Mouse (Mus musculus) lung, embryonic 16.5 days (tissue): ENCODE data around the gene Ldlr. TPM values are rescaled to one million over a fixed set of nuclear protein-coding genes. Genes with fewer than 3 reads are reported as not detected.
A peak's percentile ranks its signal among the peaks of the same experiment; 100 is the strongest.

Experiments
- ATAC-seq: fragments of 200-750 bp; cut with Nextera tagmentation; 2 replicates; pipeline ENCODE4 v1.8.0; 2017; ENCODE audit warnings: low read depth, mild to moderate bottlenecking, moderate library complexity
- H3K27ac ChIP-seq: fragments of 300-500 bp; sonication (generic); 2 replicates; pipeline ENCODE4 v1.5.1; 2014; ENCODE audit warnings: mild to moderate bottlenecking, control low read depth, low read length
- H3K27me3 ChIP-seq: fragments of 300-500 bp; sonication (generic); 2 replicates; pipeline ENCODE4 v1.6.1; 2014; ENCODE audit warnings: low read depth, low read length, mixed read lengths; ENCODE audit not compliant: control insufficient read depth, insufficient read depth
- H3K36me3 ChIP-seq: fragments of 300-500 bp; sonication (generic); 2 replicates; pipeline ENCODE4 v1.6.1; 2014; ENCODE audit warnings: low read length; ENCODE audit not compliant: control insufficient read depth, insufficient read depth
- H3K4me1 ChIP-seq: fragments of 300-500 bp; sonication (generic); replicated peaks from 2 replicates; pipeline ENCODE4 v1.6.1; 2014; ENCODE audit warnings: low read length, mixed read lengths; ENCODE audit not compliant: control insufficient read depth, insufficient read depth
- H3K4me2 ChIP-seq: fragments of 300-500 bp; sonication (generic); 2 replicates; pipeline ENCODE4 v1.6.1; 2014; ENCODE audit warnings: low read depth, low read length, control low read depth
- H3K4me3 ChIP-seq: fragments of 300-500 bp; sonication (generic); 2 replicates; pipeline ENCODE4 v1.5.1; 2014; ENCODE audit warnings: mild to moderate bottlenecking, low read length, control low read depth
- H3K9ac ChIP-seq: fragments of 300-500 bp; sonication (generic); 2 replicates; pipeline ENCODE4 v1.6.1; 2014; ENCODE audit warnings: low read length, control low read depth
- H3K9me3 ChIP-seq: fragments of 300-500 bp; sonication (generic); 2 replicates; pipeline ENCODE4 v1.6.1; 2016; ENCODE audit warnings: low read length; ENCODE audit not compliant: control insufficient read depth
- WGBS: fragments of 180-500 bp; shearing (Covaris S2); extraction: QIAGEN DNeasy Blood & Tissue Kit; methylation state at CpG from one replicate; pipeline ENCODE4 v1.1.7; 2014; 5-methylcytosine and 5-hydroxymethylcytosine counted together
- polyA plus RNA-seq: library from polyadenylated mRNA; unstranded; fragments of >200 nt; fragmentation: Nextera tagmentation; extraction: Ambion mirVana; gene quantifications from 2 replicates; pipeline ENCODE4 v1.2.1, GENCODE M21; 2015

The Ldlr gene
- polyA plus RNA-seq, 1 experiment from 2014 or later = 36.0 TPM

DNA sequence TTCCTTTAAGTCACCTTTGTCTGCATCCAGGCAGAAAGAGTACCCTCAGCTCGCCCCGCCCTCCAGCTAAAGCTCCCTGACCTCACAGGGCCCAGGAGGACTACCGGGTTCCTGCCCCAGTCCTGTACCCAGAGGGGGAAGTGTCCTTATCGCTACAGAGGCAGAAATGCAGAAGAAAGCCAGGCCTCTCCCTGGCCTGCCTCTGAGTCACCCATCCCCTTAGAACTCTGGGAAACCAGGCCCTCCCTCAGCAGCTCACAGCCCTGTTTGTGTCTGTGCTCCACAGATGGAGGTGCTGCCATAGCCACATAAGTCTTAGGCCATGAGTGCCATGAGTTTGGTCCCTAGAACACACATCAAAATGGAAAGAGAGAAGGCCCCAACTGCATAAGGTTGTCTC lies 8.0 kb upstream of the Ldlr start:
- Histone ChIP-seq H3K4me2 (no peak overlapping the region), H3K9ac (no peak overlapping the region), H3K27me3 (no peaks in the 10 kb centered on the region), H3K4me3 (no peak overlapping the region), H3K9me3 (no peaks in the 10 kb centered on the region), H3K4me1 (no peaks in the 10 kb centered on the region), H3K27ac (no peak overlapping the region), H3K36me3 (no peaks in the 10 kb centered on the region)
- ATAC-seq = peak; percentile 34; the same call in 1 of the 2 replicates
- 58% methylated on average over 4 of the region's 4 CpGs for whole genome bisulfite sequencing

DNA sequence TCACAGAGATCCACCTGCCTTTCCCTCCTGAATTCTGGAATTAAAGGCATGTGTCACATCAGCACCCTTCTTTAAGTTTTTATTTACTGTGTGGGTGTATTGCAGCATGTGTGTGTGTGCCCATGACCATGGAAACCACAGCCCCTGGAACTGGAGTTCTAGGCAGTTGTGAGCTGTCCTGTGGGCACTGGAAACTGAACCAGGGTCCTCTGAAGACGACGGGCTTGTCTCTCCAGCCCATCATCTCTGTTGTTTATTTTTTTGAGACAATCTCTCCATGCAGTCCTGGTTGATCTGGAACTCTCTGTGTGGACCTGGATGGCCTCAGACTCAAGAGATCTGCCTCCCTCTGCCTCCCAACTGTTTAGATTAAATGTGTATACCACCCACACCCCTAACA lies 6.3 kb upstream of the Ldlr start:
- 71% methylated on average over 2 of the region's 2 CpGs for WGBS
- H3K36me3 ChIP-seq = no peaks in the 10 kb centered on the region

DNA sequence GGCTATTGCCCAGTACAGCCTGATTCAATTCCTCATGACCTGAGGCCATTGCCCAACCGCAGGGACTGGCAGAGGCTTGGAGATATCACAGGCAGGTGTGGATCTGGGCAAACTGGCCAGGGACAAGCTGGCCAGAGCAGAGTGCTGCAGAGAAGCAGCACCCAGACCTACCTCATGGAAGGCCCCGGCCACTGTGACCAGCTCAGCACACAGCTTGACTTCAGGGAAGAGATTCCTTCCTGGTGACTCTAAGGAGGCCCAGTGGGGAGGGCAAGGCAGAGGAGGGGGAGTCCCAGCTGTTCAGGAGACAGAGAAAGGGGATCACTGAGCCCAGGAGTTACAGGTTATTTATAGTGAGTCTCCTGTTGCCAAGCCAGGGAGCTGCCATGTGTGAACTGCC lies 2.2 kb upstream of the Ldlr start:
- H3K9me3 ChIP-seq = no peaks in the 10 kb centered on the region
- H3K4me3 ChIP-seq = no peak overlapping the region
- WGBS = 69% methylated on average over 2 of the region's 2 CpGs
- no peak for ATAC-seq
- H3K4me1 ChIP-seq = peaks cover 15% of the 10 kb centered on the region
- no peak overlapping the region for H3K9ac ChIP-seq
- no peak overlapping the region for H3K4me2 ChIP-seq
- H3K27ac ChIP-seq = no peak overlapping the region
- no peaks in the 10 kb centered on the region for H3K36me3 ChIP-seq
- H3K27me3 ChIP-seq = no peaks in the 10 kb centered on the region

More for the DNA sequence above, 6.3 kb upstream of the Ldlr start:
- no peak for ATAC-seq
- Histone ChIP-seq H3K4me2 (no peak overlapping the region), H3K4me3 (no peak overlapping the region), H3K9ac (no peak overlapping the region), H3K9me3 (no peaks in the 10 kb centered on the region), H3K4me1 (no peaks in the 10 kb centered on the region), H3K27me3 (no peaks in the 10 kb centered on the region), H3K27ac (no peak overlapping the region)

DNA sequence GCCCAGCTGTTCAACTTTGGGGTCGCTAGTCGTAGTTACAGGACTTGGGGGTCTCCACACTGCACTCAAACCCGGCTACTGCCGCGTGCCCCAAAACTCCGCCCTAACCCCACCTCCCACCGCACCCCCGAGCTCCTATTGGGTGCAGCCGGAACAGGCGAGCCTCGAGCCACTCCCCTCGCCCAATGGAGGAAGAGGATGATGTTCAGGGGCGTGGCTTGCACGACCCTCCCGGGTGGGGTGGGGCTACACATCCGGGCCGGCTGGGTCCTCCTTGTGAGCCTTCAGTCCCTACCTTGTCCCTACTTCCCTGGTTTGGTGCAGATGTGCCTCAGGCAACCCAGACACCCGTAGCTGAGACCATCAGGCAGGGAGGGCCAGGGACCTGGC lies 859 bp downstream of the Ldlr start:
- Histone ChIP-seq H3K9me3 (no peaks in the 10 kb centered on the region), H3K27ac (peak overlapping the region; percentile 97), H3K9ac (peak overlapping the region; percentile 80), H3K4me3 (peak overlapping the region; percentile 78), H3K36me3 (no peaks in the 10 kb centered on the region), H3K4me1 (peaks cover 26% of the 10 kb centered on the region), H3K27me3 (no peaks in the 10 kb centered on the region), H3K4me2 (peak overlapping the region; percentile 65)
- 0% methylated on average over 18 of the region's 18 CpGs for WGBS
- ATAC-seq = peak; percentile 96

DNA sequence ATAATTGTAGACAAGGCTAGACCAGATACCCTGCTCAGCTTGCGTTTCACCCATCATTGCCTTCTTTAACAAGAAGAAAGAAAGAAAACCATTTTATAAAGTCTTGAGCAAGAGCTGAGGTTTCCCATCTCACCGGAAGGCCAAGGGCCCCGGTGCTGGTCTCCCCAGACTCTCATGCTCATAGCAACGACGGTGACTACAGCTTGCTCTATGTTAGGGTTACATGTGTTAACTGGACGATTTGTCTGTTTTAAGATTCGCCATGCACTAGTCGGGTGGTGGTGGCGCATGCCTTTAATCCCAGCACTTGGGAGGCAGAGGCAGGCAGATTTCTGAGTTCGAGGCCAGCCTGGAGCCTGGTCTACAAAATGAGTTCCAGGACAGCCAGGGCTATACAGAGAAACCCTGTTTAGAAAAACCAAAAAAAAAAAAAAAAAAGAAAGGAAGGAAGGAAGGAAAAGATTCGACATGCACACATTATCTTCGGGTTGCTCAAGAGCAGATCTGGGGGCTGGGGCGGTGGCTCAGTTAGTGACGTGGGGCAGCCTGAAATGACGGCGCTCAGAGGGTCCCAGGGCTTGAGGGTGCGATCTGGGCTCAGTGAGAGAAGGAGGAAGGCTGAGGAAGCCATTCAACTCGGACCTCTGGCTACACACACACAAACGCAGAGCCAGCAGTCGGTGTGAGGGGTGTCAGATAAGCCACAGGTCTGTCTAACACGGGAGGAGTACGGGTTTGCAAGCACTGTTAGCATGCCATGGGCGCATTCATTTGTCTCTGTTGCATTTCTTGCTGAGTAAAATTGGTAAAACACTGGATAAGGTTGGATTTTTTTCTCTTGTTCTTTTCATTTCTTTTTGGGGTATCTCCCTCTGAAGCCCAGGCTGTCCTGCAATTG lies 2.2 kb downstream of the Ldlr start:
- Histone ChIP-seq H3K9ac (peak overlapping the region; percentile 52), H3K4me2 (peak overlapping the region; percentile 65), H3K27me3 (no peaks in the 10 kb centered on the region), H3K9me3 (no peaks in the 10 kb centered on the region), H3K4me3 (peak overlapping the region; percentile 78), H3K36me3 (no peaks in the 10 kb centered on the region), H3K4me1 (peaks cover 27% of the 10 kb centered on the region), H3K27ac (peak overlapping the region; percentile 68)
- WGBS = 46% methylated on average over 23 of the region's 23 CpGs
- ATAC-seq = no peak

DNA sequence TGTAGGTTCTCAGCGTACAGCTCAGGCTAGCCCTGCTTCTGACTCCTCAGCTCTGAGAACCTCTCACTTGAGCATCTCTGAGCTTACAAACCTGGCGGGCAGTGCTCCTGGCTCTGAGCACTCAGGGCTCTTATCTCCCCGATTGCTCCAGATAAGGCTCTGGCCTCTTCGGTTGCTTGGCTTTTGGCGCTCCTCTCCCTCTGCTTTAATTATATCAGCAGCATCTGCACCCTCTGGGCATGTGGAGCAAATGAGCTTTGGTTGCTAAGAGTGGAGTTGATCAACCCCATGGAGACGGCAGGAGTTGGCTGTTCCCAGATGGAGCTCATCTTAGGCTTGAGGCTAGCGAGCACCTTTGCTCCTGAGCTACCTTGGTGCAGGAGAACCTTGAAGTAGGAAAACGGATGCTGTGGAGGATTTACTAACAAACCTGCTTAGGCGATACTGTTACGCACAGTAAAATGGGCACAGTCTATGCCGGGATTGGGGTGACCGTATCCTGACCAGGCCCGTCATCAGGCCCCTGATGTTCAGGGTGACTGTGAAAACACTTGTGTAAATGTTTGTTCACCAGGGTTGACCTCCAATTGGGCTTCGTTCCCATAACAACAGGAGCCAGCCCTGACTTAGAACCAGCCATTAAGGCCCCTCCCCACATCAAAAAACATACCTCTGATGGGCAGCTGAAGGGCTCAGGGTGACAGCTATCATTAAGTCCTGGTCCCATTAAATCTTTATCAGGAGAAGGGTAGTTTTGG lies 3.1 kb downstream of the Ldlr start:
- Histone ChIP-seq H3K36me3 (no peaks in the 10 kb centered on the region), H3K4me1 (peaks cover 27% of the 10 kb centered on the region), H3K4me2 (peak overlapping the region; percentile 65), H3K9me3 (no peaks in the 10 kb centered on the region), H3K9ac (peak overlapping the region; percentile 52; the same call in 1 of the 2 replicates), H3K27ac (peak overlapping the region; percentile 0; the same call in 1 of the 2 replicates), H3K4me3 (no peak overlapping the region; the same call in 1 of the 2 replicates), H3K27me3 (no peaks in the 10 kb centered on the region)
- 45% methylated on average over 14 of the region's 14 CpGs for WGBS
- ATAC-seq = no peak

DNA sequence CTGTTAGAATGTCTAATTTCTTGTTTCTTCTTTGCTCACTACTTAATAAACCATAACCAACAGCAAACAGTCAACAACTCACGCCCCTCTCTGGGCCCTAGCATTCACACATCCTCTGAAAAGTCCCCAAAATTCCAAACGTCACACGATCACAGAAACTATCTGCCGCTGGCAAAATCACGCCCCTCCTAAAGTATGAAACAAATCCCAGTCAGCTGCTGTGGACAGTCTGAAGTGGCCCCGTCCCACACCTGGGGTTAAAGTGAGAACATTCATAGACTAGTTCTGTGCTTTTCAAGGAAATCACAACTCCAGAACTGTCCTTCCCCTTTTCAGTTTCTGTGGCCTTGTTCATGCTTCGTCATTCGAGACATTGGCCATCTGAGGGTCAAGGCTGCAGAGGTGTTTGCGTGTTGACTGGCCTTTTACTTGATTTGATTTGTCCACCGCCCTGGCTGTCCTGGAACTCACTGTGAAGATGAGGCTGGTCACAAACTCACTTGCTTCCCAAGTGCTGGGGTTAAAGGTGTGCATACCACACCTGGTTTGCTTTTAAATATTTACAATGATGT lies 5.1 kb downstream of the Ldlr start:
- Histone ChIP-seq H3K9ac (no peak overlapping the region), H3K4me1 (peaks cover 27% of the 10 kb centered on the region), H3K36me3 (peaks cover 16% of the 10 kb centered on the region), H3K27ac (no peak overlapping the region), H3K4me2 (no peak overlapping the region), H3K27me3 (no peaks in the 10 kb centered on the region), H3K9me3 (no peaks in the 10 kb centered on the region), H3K4me3 (no peak overlapping the region)
- 80% methylated on average over 10 of the region's 10 CpGs for WGBS
- no peak for ATAC-seq

DNA sequence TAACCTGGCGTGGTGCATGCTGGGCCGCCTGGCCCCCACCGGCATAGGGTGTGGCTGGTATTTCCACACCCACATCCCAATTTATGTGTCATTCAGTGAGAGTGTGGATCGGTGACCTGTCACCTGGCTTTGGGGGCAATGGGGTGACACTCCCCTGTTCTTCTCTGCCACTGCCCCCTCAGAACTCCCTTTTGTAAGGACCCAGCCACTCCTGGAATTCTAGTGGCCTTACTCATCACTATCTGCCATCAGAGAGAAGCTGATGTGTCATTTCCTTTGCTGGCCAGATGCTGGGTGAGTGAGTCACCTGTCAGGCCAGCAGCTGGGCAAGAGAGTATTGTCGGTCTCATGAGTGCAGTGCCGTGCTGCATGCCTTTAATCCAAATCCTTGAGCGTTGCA lies 6.0 kb downstream of the Ldlr start:
- Histone ChIP-seq H3K9ac (no peak overlapping the region), H3K36me3 (peaks cover 25% of the 10 kb centered on the region), H3K4me1 (peaks cover 27% of the 10 kb centered on the region), H3K4me3 (no peak overlapping the region), H3K27ac (no peak overlapping the region), H3K9me3 (no peaks in the 10 kb centered on the region), H3K4me2 (no peak overlapping the region), H3K27me3 (no peaks in the 10 kb centered on the region)
- WGBS = 82% methylated on average over 7 of the region's 7 CpGs
- no peak for ATAC-seq

DNA sequence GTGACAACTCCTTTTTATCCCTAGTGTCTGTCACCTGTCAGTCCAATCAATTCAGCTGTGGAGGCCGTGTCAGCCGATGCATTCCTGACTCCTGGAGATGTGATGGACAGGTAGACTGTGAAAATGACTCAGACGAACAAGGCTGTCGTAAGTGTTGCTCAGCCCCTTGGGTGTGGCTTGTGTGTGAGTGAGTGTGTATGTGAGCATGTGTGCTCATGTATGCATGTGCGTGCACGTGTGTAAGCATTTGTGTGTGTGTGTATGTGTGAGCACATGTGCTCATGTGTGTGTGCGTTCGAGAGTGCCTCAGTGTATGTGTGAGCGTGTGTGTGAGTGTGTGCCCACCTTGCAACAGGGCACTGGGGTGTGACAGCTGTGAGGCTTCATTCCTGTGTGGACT lies 9.0 kb downstream of the Ldlr start:
- ATAC-seq = no peak
- peaks cover 37% of the 10 kb centered on the region for H3K36me3 ChIP-seq

More for the DNA sequence above, 9.0 kb downstream of the Ldlr start:
- no peak overlapping the region for H3K4me2 ChIP-seq
- peaks cover 7% of the 10 kb centered on the region; the same call in 1 of the 2 replicates for H3K4me1 ChIP-seq
- H3K27ac ChIP-seq = no peak overlapping the region
- H3K4me3 ChIP-seq = no peak overlapping the region
- H3K9me3 ChIP-seq = no peaks in the 10 kb centered on the region
- no peak overlapping the region for H3K9ac ChIP-seq
- WGBS = 92% methylated on average over 9 of the region's 9 CpGs
- no peaks in the 10 kb centered on the region for H3K27me3 ChIP-seq
